Mouse (Mus musculus) embryonic facial prominence, embryonic 11.5 days (tissue): ENCODE data around the gene Padi4. TPM values are rescaled to one million over a fixed set of nuclear protein-coding genes. Genes with fewer than 3 reads are reported as not detected.

Experiments
- ATAC-seq: fragments of 200-750 bp; cut with Nextera tagmentation; replicated peaks from 2 replicates; pipeline ENCODE4 v1.8.0; 2017; ENCODE audit warnings: low read depth; ENCODE audit not compliant: insufficient number of reproducible peaks, low FRiP score, low TSS enrichment
- DNase-seq: peaks from one replicate; pipeline ENCODE4 v3.0.0-alpha.2; 2015; ENCODE audit warnings: low spot score
- H3K27ac ChIP-seq: fragments of 300-500 bp; sonication (generic); replicated peaks from 2 replicates; pipeline ENCODE4 v1.5.1; 2014; ENCODE audit warnings: mild to moderate bottlenecking, low read depth, low read length, control low read depth
- H3K27me3 ChIP-seq: fragments of 300-500 bp; sonication (generic); 2 replicates; pipeline ENCODE4 v1.6.1; 2014; ENCODE audit warnings: mild to moderate bottlenecking, low read length, moderate library complexity, mixed read lengths; ENCODE audit not compliant: control insufficient read depth, insufficient read depth
- H3K36me3 ChIP-seq: fragments of 300-500 bp; sonication (generic); replicated peaks from 2 replicates; pipeline ENCODE4 v1.6.1; 2014; ENCODE audit warnings: low read depth, mild to moderate bottlenecking, low read length, moderate library complexity, mixed read lengths; ENCODE audit not compliant: control insufficient read depth, insufficient read depth
- H3K4me1 ChIP-seq: fragments of 300-500 bp; sonication (generic); 2 replicates; pipeline ENCODE4 v1.6.1; 2014; ENCODE audit warnings: low read length, mixed read lengths; ENCODE audit not compliant: control insufficient read depth, insufficient read depth
- H3K4me2 ChIP-seq: fragments of 300-500 bp; sonication (generic); 2 replicates; pipeline ENCODE4 v1.6.1; 2014; ENCODE audit warnings: low read depth, mild to moderate bottlenecking, control low read depth, low read length, moderate library complexity
- H3K4me3 ChIP-seq: fragments of 300-500 bp; sonication (generic); 2 replicates; pipeline ENCODE4 v1.5.1; 2014; ENCODE audit warnings: low read depth, low read length, control low read depth
- H3K9ac ChIP-seq: fragments of 300-500 bp; sonication (generic); replicated peaks from 2 replicates; pipeline ENCODE4 v1.6.1; 2014; ENCODE audit warnings: mild to moderate bottlenecking, control low read depth, low read length
- H3K9me3 ChIP-seq: fragments of 300-500 bp; sonication (generic); replicated peaks from 2 replicates; pipeline ENCODE4 v1.6.1; 2016; ENCODE audit warnings: mild to moderate bottlenecking, low read length, inconsistent platforms, mixed read lengths; ENCODE audit not compliant: control insufficient read depth
- WGBS: fragments of 180-500 bp; shearing (Covaris S2); extraction: QIAGEN DNeasy Blood & Tissue Kit; methylation state at CpG from one replicate; pipeline ENCODE4 v1.1.7; 2014; 5-methylcytosine and 5-hydroxymethylcytosine counted together
- polyA plus RNA-seq: library from polyadenylated mRNA; unstranded; fragments of >200 nt; fragmentation: Nextera tagmentation; extraction: Ambion mirVana; gene quantifications from 2 replicates; pipeline ENCODE4 v1.2.1, GENCODE M21; 2014

The Padi4 gene
- 0.18 and 0.20 TPM in 2 replicates for polyA plus RNA-seq

DNA sequence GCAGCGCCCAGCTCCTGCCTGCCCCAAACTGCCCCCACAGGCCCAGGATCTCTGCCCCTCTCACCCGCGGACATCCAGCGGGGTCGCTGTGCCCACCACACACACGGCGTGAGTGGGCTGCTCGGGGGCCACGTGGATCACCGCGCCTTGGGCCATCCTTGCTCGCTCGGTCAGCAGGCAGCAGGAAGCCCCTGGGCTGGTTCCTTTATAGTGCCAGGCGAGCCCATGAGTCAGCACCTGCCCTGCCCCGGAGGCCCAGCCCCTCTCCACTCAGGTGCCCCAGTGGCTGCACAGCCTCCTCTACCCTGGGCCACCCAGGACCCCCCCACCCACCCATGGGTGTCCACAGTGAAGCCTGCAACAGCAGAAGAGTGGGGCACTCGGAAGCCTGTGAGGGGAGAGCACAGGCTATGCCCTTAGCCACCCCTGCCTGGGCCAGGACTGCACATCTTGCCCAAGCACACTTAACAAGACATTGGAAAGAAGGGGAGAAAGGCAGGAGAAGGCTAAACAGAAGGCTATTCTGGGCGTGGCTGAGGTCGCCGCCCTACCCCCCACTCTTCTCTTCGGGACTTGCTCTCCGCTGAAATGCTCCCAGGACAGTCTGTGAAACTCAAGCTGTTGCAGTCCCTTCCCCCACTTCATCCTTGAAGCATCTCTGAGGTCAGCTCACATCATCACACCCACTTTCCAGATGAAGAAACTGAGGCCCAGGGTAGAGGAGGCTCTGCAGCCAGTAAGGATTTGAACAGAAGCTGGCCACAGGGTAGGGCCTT lies at the start of gene Padi4:
Padi4 (minus strand) TSS at position 212 of the 776 bp plus-strand sequence.
- no peak within 1 kb of the TSS for H3K27ac ChIP-seq

DNA sequence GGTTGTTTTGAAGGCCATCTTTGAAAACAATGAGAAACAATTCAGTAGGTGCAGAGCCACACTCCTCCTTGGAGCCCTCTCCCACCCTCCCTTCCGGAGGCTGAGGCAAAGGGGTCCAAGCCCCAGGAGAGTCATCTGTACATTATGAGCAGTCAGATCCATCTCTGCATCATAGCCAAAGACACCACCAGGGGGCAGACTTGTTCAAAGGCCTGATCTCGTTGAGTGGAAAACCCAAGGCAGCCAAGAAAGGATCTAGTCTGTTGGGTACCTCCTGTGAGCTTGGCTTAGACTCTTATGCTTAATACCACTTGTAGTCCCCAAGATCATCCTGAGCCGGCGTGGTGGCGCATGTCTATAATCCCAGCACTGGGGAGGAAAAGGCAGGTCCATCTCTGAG lies 48.0 kb upstream of the Padi4 start:
- no peaks in the 10 kb centered on the region for H3K36me3 ChIP-seq
- WGBS = 70% methylated on average over 5 of the region's 5 CpGs

More for the DNA sequence above, at the start of gene Padi4:
- WGBS = 82% methylated on average over 21 of the region's 21 CpGs
- no peaks in the 10 kb centered on the region; the same call in 1 of the 2 replicates for H3K27me3 ChIP-seq
- H3K36me3 ChIP-seq = no peaks in the 10 kb centered on the region
- H3K9me3 ChIP-seq = no peaks in the 10 kb centered on the region
- no peak for DNase-seq
- H3K4me2 ChIP-seq = no peak within 1 kb of the TSS
- no peak within 1 kb of the TSS for H3K9ac ChIP-seq
- no peak within 1 kb of the TSS for H3K4me3 ChIP-seq
- no peaks in the 10 kb centered on the region for H3K4me1 ChIP-seq
- ATAC-seq = no peak; the same call in 1 of the 2 replicates

GRCm38 (mm10) chr4:140817413-140817812 lies 43.4 kb upstream of the Padi4 start:
- Histone ChIP-seq H3K27ac (no peak overlapping the region), H3K9me3 (no peaks in the 10 kb centered on the region), H3K27me3 (no peaks in the 10 kb centered on the region), H3K9ac (no peak overlapping the region), H3K4me3 (no peak overlapping the region), H3K36me3 (no peaks in the 10 kb centered on the region), H3K4me1 (peaks cover 6% of the 10 kb centered on the region), H3K4me2 (no peak overlapping the region)
- 91% methylated on average over 8 of the region's 8 CpGs for WGBS
- ATAC-seq (no peak), DNase-seq (no peak)

More for the DNA sequence above, 48.0 kb upstream of the Padi4 start:
- no peak overlapping the region for H3K4me3 ChIP-seq
- no peaks in the 10 kb centered on the region for H3K27me3 ChIP-seq
- DNase-seq (peak; percentile 51), ATAC-seq (no peak)
- no peak overlapping the region for H3K27ac ChIP-seq
- peaks cover 3% of the 10 kb centered on the region for H3K9me3 ChIP-seq
- no peaks in the 10 kb centered on the region for H3K4me1 ChIP-seq
- H3K9ac ChIP-seq = no peak overlapping the region
- H3K4me2 ChIP-seq = no peak overlapping the region

GRCm38 (mm10) chr4:140815996-140816917 lies 42.2 kb upstream of the Padi4 start:
- H3K36me3 ChIP-seq = no peaks in the 10 kb centered on the region
- H3K27me3 ChIP-seq = no peaks in the 10 kb centered on the region
- no peak overlapping the region for H3K4me2 ChIP-seq
- no peak overlapping the region for H3K27ac ChIP-seq
- peaks cover 6% of the 10 kb centered on the region for H3K4me1 ChIP-seq
- no peak overlapping the region for H3K4me3 ChIP-seq
- DNase-seq = no peak
- 58% methylated on average over 10 of the region's 10 CpGs for WGBS
- ATAC-seq = no peak
- no peak overlapping the region for H3K9ac ChIP-seq
- H3K9me3 ChIP-seq = no peaks in the 10 kb centered on the region

DNA sequence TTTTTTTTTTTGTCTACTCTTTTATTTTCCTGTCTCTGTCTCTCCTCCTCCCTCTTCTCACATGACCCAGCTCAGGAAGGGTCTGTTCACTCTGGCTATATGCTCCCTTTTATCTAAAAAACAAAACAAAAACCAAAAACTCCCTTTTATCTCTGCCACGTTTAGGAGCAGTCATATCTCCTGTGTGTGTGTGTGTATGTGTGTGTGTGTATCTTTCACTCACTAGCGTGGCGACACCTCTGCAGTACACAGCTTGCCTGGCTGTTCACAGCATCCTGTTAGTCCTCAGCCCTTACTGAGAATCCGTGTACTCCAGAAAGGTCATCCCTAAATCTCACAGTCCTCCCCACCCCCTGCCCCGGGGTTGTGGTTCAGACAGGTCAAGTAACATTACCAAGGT lies 41.5 kb upstream of the Padi4 start:
- Histone ChIP-seq H3K27ac (no peak overlapping the region), H3K9ac (no peak overlapping the region), H3K27me3 (no peaks in the 10 kb centered on the region), H3K36me3 (no peaks in the 10 kb centered on the region), H3K9me3 (no peaks in the 10 kb centered on the region), H3K4me3 (no peak overlapping the region), H3K4me1 (peaks cover 6% of the 10 kb centered on the region), H3K4me2 (no peak overlapping the region)
- ATAC-seq (no peak), DNase-seq (no peak)
- WGBS = 61% methylated on average over 5 of the region's 5 CpGs

GRCm38 (mm10) chr4:140814241-140815225 lies 40.5 kb upstream of the Padi4 start:
- Histone ChIP-seq H3K27ac (no peak overlapping the region), H3K27me3 (no peaks in the 10 kb centered on the region), H3K9me3 (no peaks in the 10 kb centered on the region), H3K36me3 (no peaks in the 10 kb centered on the region), H3K4me3 (peak overlapping the region; percentile 31), H3K4me2 (peak overlapping the region; percentile 69), H3K9ac (peak overlapping the region; percentile 45), H3K4me1 (peaks cover 6% of the 10 kb centered on the region)
- DNase-seq (peak; percentile 63), ATAC-seq (0 out of 2 replicates have a peak, but pooled peaks have one; percentile 50)
- 24% methylated on average over 36 of the region's 36 CpGs for WGBS
